Mouse (Mus musculus): Measurements from ENCODE around the gene Tsga13. TPM values are rescaled to one million over a fixed set of nuclear protein-coding genes. Genes with fewer than 3 reads are reported as not detected.

Gene Tsga13
- polyA plus RNA-seq, 1 experiment from 2014 or later, result not detected

GRCm38 (mm10) chr6:30895819-30896194, 19.6 kb downstream of the Tsga13 start:
- Histone ChIP-seq H3K4me3 (ENCODE audit: inconsistent target) (peak overlapping the region; percentile 60), H3K36me3 (ENCODE audit: inconsistent target) (peaks cover 12% of the 10 kb centered on the region; the same call in 1 of the 2 replicates), H3K79me2 (ENCODE audit: inconsistent target) (no peaks in the 10 kb centered on the region), H3K27ac (no peak overlapping the region)
- WGBS (ENCODE audit: missing documents), result 30% methylated on average over 3 of the region's 3 CpGs

GRCm38 (mm10) chr6:30893081-30893480, 22.3 kb downstream of the Tsga13 start:
- 88% methylated on average over 4 of the region's 4 CpGs for WGBS (ENCODE audit: missing documents)

GRCm38 (mm10) chr6:30891761-30892160, 23.6 kb downstream of the Tsga13 start:
- no peaks in the 10 kb centered on the region for H3K79me2 ChIP-seq (ENCODE audit: inconsistent target)
- peaks cover 25% of the 10 kb centered on the region for H3K36me3 ChIP-seq (ENCODE audit: inconsistent target)
- H3K27ac ChIP-seq, result no peak overlapping the region
- H3K4me3 ChIP-seq (ENCODE audit: inconsistent target), result no peak overlapping the region

More at GRCm38 (mm10) chr6:30893081-30893480, 22.3 kb downstream of the Tsga13 start:
- Histone ChIP-seq H3K79me2 (ENCODE audit: inconsistent target) (no peaks in the 10 kb centered on the region), H3K27ac (no peak overlapping the region), H3K36me3 (ENCODE audit: inconsistent target) (peaks cover 25% of the 10 kb centered on the region), H3K4me3 (ENCODE audit: inconsistent target) (no peak overlapping the region)

GRCm38 (mm10) chr6:30884856-30885255, 30.5 kb downstream of the Tsga13 start:
- Histone ChIP-seq H3K4me3 (ENCODE audit: inconsistent target) (no peak overlapping the region), H3K36me3 (ENCODE audit: inconsistent target) (0 out of 2 replicates have a peak, but pooled peaks cover 4% of the 10 kb centered on the region), H3K79me2 (ENCODE audit: inconsistent target) (no peaks in the 10 kb centered on the region), H3K27ac (no peak overlapping the region)
- WGBS (ENCODE audit: missing documents), result 58% methylated on average over 3 of the region's 3 CpGs

- Histone ChIP-seq H3K4me3 (ENCODE audit: inconsistent target) (no peak overlapping the region), H3K27ac (no peak overlapping the region), H3K79me2 (ENCODE audit: inconsistent target) (no peaks in the 10 kb centered on the region), H3K36me3 (ENCODE audit: inconsistent target) (no peaks in the 10 kb centered on the region)
- WGBS (ENCODE audit: missing documents), result 46% methylated on average over 4 of the region's 4 CpGs
Measured at GRCm38 (mm10) chr6:30883491-30883890, 31.9 kb downstream of the Tsga13 start.

GRCm38 (mm10) chr6:30876661-30877060, 38.7 kb downstream of the Tsga13 start:
- H3K4me3 ChIP-seq (ENCODE audit: inconsistent target), result no peak overlapping the region
- no peaks in the 10 kb centered on the region for H3K79me2 ChIP-seq (ENCODE audit: inconsistent target)
- H3K27ac ChIP-seq, result no peak overlapping the region
- H3K36me3 ChIP-seq (ENCODE audit: inconsistent target), result no peaks in the 10 kb centered on the region

GRCm38 (mm10) chr6:30866501-30866900, 48.9 kb downstream of the Tsga13 start:
- Histone ChIP-seq H3K79me2 (ENCODE audit: inconsistent target) (no peaks in the 10 kb centered on the region), H3K36me3 (ENCODE audit: inconsistent target) (no peaks in the 10 kb centered on the region), H3K4me3 (ENCODE audit: inconsistent target) (no peak overlapping the region), H3K27ac (no peak overlapping the region)
- WGBS (ENCODE audit: missing documents), result no CpG with 5 or more reads among the region's 1 CpGs

GRCm38 (mm10) chr6:30865031-30865678, 50.2 kb downstream of the Tsga13 start:
- Histone ChIP-seq H3K36me3 (ENCODE audit: inconsistent target) (no peaks in the 10 kb centered on the region), H3K79me2 (ENCODE audit: inconsistent target) (no peaks in the 10 kb centered on the region), H3K27ac (no peak overlapping the region), H3K4me3 (ENCODE audit: inconsistent target) (no peak overlapping the region)
- WGBS (ENCODE audit: missing documents), result 85% methylated on average over 3 of the region's 3 CpGs

GRCm38 (mm10) chr6:30855956-30856355, 59.4 kb downstream of the Tsga13 start:
- WGBS (ENCODE audit: missing documents), result 66% methylated on average over 7 of the region's 7 CpGs
- peak overlapping the region; percentile 22; the same call in 1 of the 2 replicates for H3K27ac ChIP-seq
- H3K36me3 ChIP-seq (ENCODE audit: inconsistent target), result peaks cover 27% of the 10 kb centered on the region; the same call in 1 of the 2 replicates
- H3K4me3 ChIP-seq (ENCODE audit: inconsistent target), result no peak overlapping the region
- no peaks in the 10 kb centered on the region for H3K79me2 ChIP-seq (ENCODE audit: inconsistent target)

GRCm38 (mm10) chr6:30855205-30855604, 60.2 kb downstream of the Tsga13 start:
- Histone ChIP-seq H3K79me2 (ENCODE audit: inconsistent target) (no peaks in the 10 kb centered on the region), H3K36me3 (ENCODE audit: inconsistent target) (peaks cover 27% of the 10 kb centered on the region; the same call in 1 of the 2 replicates), H3K4me3 (ENCODE audit: inconsistent target) (no peak overlapping the region), H3K27ac (no peak overlapping the region)
- WGBS (ENCODE audit: missing documents), result 90% methylated on average over 2 of the region's 2 CpGs

GRCm38 (mm10) chr6:30849818-30850217, 65.6 kb downstream of the Tsga13 start:
- peaks cover 9% of the 10 kb centered on the region; the same call in 1 of the 2 replicates for H3K36me3 ChIP-seq (ENCODE audit: inconsistent target)
- 89% methylated on average over 2 of the region's 2 CpGs for WGBS (ENCODE audit: missing documents)
- H3K4me3 ChIP-seq (ENCODE audit: inconsistent target), result no peak overlapping the region
- no peak overlapping the region for H3K27ac ChIP-seq
- no peaks in the 10 kb centered on the region for H3K79me2 ChIP-seq (ENCODE audit: inconsistent target)

Other genes with a start within 250 kb of the Tsga13 start
- gene Cep41, start 221.8 kb downstream of the Tsga13 start, polyA plus RNA-seq (2018), result 2.8 to 11.5 TPM (median 5.8 TPM) in 3 replicates
- 0.07 TPM in 1 of 3 replicates, not detected in the others for gene Mest, start 192.0 kb downstream of the Tsga13 start, polyA plus RNA-seq (2018)
- 17.0 to 28.8 TPM (median 23.3 TPM) in 3 replicates for gene Copg2, start 18.8 kb downstream of the Tsga13 start, polyA plus RNA-seq (2018)
- not detected in 3 replicates for gene Klf14, start 43.5 kb upstream of the Tsga13 start, polyA plus RNA-seq (2018)

Measured in macrophage (primary cell).